Mouse (Mus musculus) c-Kit-positive CD71-positive TER-119-positive erythroid progenitor cells, embryonic 14.5 days (primary cell): ENCODE results near the gene Snrpg.
A peak's percentile ranks its signal among the peaks of the same experiment; 100 is the strongest.
"Not testable (repeated sequence)": the region's sequence is repeated elsewhere in the genome, so short reads cannot be mapped to it uniquely, and the experiment has no call there.

Experiments
- DNase-seq: peaks from one replicate; pipeline ENCODE4 v3.0.0-alpha.2; 2013; ENCODE audit warnings: low spot score

Gene Snrpg

GRCm38 (mm10) chr6:86368479-86368878 lies 2.6 kb upstream of the Snrpg start:
- no peak for DNase-seq

- DNase-seq, result peak; percentile 62
These were observed 901 bp upstream of the Snrpg start for GRCm38 (mm10) chr6:86370093-86370713.

DNA sequence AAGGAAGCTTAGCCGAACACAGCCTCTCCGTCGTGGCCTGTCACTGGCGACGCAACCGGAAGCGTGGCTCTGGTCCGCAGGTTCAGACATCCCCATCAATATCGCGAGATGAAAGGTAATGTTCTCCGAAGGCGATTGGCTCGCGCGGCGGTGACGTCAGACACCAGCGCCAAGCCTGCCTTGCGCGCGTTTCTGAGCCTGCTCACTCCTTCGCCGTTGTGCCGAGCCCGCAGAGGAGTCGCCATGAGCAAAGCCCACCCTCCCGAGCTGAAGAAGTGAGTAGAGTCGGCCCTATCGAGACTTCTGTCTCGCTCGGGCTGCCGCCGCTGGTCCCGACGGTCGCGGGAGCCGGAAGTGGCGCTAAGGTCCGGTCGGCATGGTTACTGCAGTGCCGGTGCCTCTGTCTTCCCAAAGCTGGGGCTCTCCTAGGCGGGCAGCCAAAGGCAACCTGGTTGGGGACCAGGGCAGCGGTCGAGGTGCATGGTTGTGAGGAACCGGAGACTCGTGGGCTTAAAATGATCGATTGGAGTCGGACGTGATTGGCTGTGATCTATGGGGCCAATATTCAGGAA lies 322 bp downstream of the Snrpg start:
- DNase-seq, result peak; percentile 95

- DNase-seq, result no peak
These were observed 929 bp downstream of the Snrpg start for GRCm38 (mm10) chr6:86371950-86372516.

- no peak for DNase-seq
These were observed 2.5 kb downstream of the Snrpg start for GRCm38 (mm10) chr6:86373556-86373955.

DNA sequence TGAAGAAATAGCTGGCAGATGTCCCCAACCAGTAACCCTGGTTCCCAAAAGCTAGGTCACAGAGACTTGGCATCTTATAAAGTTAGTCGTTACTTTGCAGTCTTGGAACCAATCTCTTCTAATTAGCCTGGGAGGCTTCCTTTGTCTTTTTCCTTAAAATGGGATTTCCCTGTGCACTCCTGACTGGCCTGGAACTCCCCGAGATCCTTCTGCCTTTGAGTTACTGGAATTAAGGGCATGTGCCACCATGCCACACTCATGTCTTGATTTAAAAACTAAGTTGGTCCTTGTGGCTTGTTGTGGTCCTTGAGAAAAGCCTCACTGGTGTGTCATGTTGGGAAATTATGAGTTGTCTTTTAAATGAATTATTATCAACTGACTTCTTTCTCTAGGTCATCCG lies 7.2 kb downstream of the Snrpg start:
- DNase-seq, result no peak

DNA sequence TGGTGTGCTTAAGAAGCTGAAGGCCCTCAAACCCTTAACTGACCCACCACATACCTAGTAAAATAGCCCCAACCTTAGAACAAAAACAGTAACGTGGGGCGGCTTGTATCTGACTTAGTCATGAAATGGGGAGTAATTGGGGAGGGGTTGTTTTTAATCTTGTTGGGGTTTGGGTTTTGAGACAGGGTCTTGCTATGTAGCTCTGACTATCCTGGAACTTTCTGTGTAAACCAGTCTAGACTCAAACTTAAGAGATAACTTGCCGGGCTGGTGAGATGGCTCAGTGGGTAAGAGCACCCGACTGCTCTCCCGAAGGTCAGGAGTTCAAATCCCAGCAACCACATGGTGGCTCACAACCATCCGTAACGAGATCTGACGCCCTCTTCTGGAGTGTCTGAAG lies 9.0 kb downstream of the Snrpg start:
- not testable (repeated sequence) for DNase-seq

- no peak for DNase-seq
These were observed 11.4 kb downstream of the Snrpg start for GRCm38 (mm10) chr6:86382551-86382950.

DNA sequence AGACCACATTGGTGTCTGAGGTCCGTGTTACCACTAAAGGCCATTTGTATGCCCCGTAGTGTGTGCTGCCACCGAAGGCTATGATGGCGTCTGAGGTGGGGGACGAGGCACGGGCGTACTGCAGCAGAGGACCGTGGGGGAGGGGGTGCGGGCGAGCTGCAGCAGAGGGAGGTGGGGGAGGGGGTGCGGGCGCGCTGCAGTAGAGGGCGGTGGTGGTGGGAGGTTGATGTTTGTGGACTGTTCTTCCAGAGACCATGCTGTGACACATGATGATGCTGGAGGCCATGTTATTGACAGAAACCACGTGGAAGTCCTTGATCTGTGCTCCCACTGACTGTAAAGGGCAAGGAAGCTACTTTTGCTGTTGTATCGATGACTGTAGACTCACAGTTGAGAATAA lies 12.3 kb downstream of the Snrpg start:
- no peak for DNase-seq

DNA sequence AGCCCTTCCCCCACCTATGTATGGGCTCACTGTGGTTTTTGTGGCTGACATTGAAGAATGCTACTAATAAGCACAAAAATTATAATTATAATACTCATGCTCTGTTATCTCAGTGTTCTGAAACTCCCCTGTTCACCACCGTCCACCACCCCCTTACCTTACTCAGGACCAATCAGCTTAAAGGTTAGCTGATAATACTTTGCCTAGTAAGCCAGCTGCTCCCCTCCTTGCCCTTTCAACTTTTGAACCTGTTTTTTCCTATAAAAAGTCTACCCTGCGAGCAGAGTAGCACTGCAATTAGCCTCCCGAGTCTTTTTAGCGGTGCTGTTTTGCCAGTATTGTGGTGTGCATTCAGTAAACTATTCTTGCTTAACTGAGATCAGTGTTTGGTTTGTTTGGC lies 13.6 kb downstream of the Snrpg start:
- DNase-seq, result no peak

- DNase-seq, result no peak
These were observed 14.4 kb downstream of the Snrpg start for GRCm38 (mm10) chr6:86385362-86386104.

DNA sequence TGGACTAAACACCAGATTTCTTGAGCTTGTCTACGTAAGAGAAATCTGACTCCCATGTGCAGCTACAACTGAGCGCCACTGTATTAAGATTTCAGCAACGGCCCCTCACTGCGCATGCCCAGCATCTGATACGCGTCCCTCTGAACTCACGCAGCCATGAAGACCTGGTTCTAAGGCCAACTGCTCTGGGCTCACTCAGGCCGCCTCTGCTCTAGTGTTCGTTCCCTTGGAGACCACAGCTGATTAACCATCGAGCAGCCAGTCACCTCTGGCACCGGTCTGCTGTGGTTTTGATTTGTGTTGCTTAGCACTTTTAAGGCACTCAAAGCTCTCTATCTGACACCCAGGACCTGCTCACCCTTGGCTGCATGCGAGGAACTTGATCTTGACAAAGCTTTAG lies 16.2 kb downstream of the Snrpg start:
- DNase-seq, result no peak

- no peak for DNase-seq
These were observed 17.4 kb downstream of the Snrpg start for GRCm38 (mm10) chr6:86388461-86388860.

DNA sequence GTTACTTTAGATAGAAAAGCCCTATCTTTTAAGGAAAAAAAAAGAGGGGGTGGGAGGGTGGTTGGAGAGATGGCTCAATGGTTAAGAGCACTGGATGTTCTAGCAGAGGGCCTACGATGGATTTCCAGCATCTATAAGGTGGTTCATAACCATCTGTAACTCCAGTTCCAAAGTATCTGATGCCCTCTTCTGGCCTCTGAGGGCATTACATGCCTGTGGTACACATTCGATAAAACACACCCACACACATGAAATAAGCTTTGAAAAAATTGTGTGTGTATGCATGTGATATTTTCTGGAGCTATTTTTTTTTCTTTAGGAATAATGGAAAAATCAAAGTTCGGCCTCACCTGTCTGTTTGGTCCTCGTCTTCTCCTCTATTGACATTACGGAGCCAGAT lies 20.2 kb downstream of the Snrpg start:
- DNase-seq, result no peak

- DNase-seq, result no peak
These were observed 22.1 kb downstream of the Snrpg start for GRCm38 (mm10) chr6:86393187-86393586.

DNA sequence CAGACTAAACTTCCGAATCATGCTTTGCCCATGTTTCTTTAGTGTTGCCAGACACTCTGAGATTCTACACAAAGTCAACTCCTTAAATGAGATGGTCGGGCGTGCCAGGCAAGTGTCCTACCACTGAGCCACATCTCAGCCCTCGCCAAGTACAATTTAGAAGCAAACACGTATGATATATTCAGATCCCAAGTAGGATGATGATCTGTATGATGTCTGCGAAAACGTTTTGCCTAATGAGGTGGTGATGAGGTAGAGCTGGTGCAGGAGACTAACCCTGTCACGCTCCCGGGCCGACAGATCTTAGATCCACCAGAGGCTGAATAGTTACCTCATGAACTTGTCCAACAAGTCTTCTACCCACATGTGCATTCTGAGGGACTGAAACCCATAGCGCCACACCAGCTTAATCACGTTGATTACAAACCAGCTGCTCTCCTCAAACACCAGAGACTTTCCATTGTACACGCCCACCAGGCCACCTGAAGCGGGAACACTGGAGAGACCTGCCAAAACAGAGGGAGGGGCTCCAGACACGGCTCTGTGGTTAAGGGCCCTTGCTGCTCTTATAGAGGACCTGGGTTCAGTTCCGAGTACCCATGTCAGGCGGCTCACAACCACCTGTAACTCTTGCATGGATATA lies 23.1 kb downstream of the Snrpg start:
- no peak for DNase-seq

GRCm38 (mm10) chr6:86395021-86395420 lies 23.9 kb downstream of the Snrpg start:
- no peak for DNase-seq

- no peak for DNase-seq
These were observed 24.9 kb downstream of the Snrpg start for GRCm38 (mm10) chr6:86395969-86396368.

DNA sequence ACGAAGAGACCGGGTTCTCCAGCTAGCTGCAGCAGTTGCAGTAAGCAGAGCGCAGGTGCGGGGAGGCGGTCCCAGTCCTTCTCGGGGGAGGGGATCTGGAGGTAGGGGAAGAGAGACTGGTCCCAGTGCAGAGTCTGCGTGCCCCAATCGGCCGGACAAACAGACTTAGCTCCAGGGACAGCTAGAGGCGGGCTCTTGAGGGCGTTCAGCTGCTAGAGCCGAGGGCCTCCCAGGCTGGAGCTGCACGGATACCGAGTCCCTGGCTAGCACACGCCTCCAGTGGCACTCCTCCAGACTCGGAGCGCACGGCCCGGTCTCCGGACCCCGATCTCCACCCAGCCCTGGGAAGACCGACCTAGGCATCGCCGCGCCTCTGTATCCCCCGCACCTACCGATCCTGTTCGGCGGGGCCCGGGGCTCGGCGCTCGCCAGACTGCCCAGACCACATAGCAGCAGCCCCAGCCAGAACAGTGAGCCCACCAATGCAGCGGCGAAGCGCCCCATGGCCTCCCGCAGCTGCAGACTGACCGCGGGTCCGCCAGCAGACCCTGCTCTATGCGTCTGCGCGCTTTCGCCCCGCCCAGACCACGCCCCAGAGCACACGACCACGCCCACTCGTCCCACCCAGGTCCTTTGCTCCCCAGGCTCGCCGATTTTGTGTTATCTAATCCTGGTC lies 25.6 kb downstream of the Snrpg start, which contains the start of gene Pcyox1:
TSS of gene Pcyox1 (minus strand) at position 574 of the 676 bp plus-strand sequence.
- peak; percentile 78 for DNase-seq

- no peak for DNase-seq
These were observed 26.3 kb downstream of the Snrpg start for GRCm38 (mm10) chr6:86397257-86397980.

DNA sequence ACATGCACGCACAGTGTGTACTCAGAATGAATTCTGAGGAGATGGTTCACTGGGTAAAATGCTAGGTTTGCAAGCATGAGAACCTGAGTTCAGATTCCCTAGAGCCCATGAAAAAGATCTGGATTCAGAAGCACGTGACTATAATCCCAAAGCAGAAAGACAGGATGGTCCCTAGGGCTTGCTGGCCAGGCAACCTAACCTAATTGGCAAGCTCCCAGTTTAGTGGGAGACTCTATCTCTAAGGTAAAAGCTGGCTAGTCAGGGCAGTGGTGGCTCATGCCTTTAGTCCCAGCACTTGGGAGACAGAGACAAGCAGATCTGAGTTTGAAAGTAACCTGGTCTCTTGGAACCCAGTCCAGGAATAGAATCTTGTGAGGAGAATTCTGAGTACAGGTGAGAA lies 27.9 kb downstream of the Snrpg start:
- no peak for DNase-seq
